Mouse (Mus musculus) CH12.LX (cell line): ENCODE results near the gene Ap2a2.

Experiments
- CHD2 ChIP-seq: IDR thresholded peaks from 2 replicates; pipeline ENCODE4 v1.6.1; 2011; ENCODE audit warnings: low read length, improper control_type of control experiment
- CTCF ChIP-seq, 2 experiments: IDR thresholded peaks in 1 of 2; conservative IDR thresholded peaks in 1 of 2; 2 replicates each; pipeline ENCODE4 v1.5.1; 2011 to 2012; ENCODE audit warnings: low read depth in 2 of 2, low read length in 2 of 2, improper control_type of control experiment in 1 of 2, inconsistent platforms in 1 of 2, mild to moderate bottlenecking in 1 of 2, moderate library complexity in 1 of 2
- MYC ChIP-seq: IDR thresholded peaks from 2 replicates; pipeline ENCODE4 v1.6.1; 2011; ENCODE audit warnings: low read depth, mild to moderate bottlenecking, improper control_type of control experiment, low read length

DNA sequence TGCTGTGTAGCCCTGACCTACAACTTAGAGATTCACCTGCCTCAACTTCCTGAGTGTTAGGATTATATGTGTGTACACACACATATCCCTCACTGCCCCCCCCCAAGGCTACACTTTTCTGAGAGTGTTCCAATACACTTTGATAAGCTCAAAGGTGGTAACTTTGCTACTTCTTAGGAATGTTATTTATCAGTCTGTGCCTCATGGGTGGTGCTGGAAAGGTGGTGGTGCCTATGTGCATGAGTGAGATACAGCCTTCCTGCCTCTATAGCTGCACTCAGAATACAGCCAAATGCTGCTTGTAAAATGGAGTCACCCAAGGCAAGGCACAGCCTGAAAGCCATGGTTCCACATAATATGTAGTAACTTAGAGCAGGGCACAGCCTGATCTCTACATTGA is 3.0 kb upstream of the Ap2a2 start:
- no peak for TF ChIP-seq CTCF (conservative IDR thresholded peaks at IDR 0.05 in 1 of 2, IDR thresholded peaks at IDR 0.05 in 1 of 2; ENCODE audit: low read depth in 2 of 2, low read length in 2 of 2)
- no peak for TF ChIP-seq MYC
- no peak for TF ChIP-seq CHD2
